Mouse (Mus musculus): ENCODE results near the gene Prkaa2. TPM values are rescaled to one million over a fixed set of nuclear protein-coding genes. Genes with fewer than 3 reads are reported as not detected.

The Prkaa2 gene
- polyA plus RNA-seq, 1 experiment from 2014 or later, result 1.1 TPM

- H3K27me3 ChIP-seq (ENCODE audit: insufficient read depth, low read length), result no peaks in the 10 kb centered on the region
- no peak for DNase-seq
- H3K4me3 ChIP-seq (ENCODE audit: low read depth, low read length), result no peak overlapping the region
- no peaks in the 10 kb centered on the region for H3K9me3 ChIP-seq (ENCODE audit: low read length)
- no peaks in the 10 kb centered on the region for H3K4me1 ChIP-seq (ENCODE audit: insufficient read depth)
- no peak overlapping the region for H3K27ac ChIP-seq (ENCODE audit: low read depth)
- WGBS (ENCODE audit: insufficient replicate concordance), result 86% methylated on average over 5 of the region's 5 CpGs
- no peak overlapping the region for H3K4me2 ChIP-seq (ENCODE audit: low read depth, low read length)
- H3K36me3 ChIP-seq (replicated peaks; ENCODE audit: insufficient read depth, low read length), result no peaks in the 10 kb centered on the region
- no peak for ATAC-seq
- H3K9ac ChIP-seq (replicated peaks), result no peak overlapping the region
- TF ChIP-seq CTCF (IDR thresholded peaks at IDR 0.05; ENCODE audit: low read depth) (no peak), EP300 (IDR thresholded peaks at IDR 0.05; ENCODE audit: low read depth) (no peak)
Measured at GRCm38 (mm10) chr4:105051291-105051690, 58.4 kb downstream of the Prkaa2 start.

- Histone ChIP-seq H3K4me2 (ENCODE audit: low read depth, low read length) (no peak overlapping the region), H3K9me3 (ENCODE audit: low read length) (no peaks in the 10 kb centered on the region), H3K27me3 (ENCODE audit: insufficient read depth, low read length) (no peaks in the 10 kb centered on the region), H3K4me3 (ENCODE audit: low read depth, low read length) (no peak overlapping the region), H3K4me1 (ENCODE audit: insufficient read depth) (no peaks in the 10 kb centered on the region), H3K9ac (replicated peaks) (no peak overlapping the region), H3K36me3 (replicated peaks; ENCODE audit: insufficient read depth, low read length) (no peaks in the 10 kb centered on the region), H3K27ac (ENCODE audit: low read depth) (no peak overlapping the region)
- no peak for ATAC-seq
- 80% methylated on average over 1 of the region's 1 CpGs for WGBS (ENCODE audit: insufficient replicate concordance)
- DNase-seq, result no peak
- no peak for TF ChIP-seq EP300 (IDR thresholded peaks at IDR 0.05; ENCODE audit: low read depth)
- TF ChIP-seq CTCF (IDR thresholded peaks at IDR 0.05; ENCODE audit: low read depth), result no peak
Measured at GRCm38 (mm10) chr4:105050041-105050440, 59.6 kb downstream of the Prkaa2 start.

GRCm38 (mm10) chr4:105034259-105034658, 75.4 kb downstream of the Prkaa2 start:
- Histone ChIP-seq H3K4me1 (ENCODE audit: insufficient read depth) (no peaks in the 10 kb centered on the region), H3K27me3 (ENCODE audit: insufficient read depth, low read length) (no peaks in the 10 kb centered on the region), H3K9me3 (ENCODE audit: low read length) (no peaks in the 10 kb centered on the region), H3K4me3 (ENCODE audit: low read depth, low read length) (no peak overlapping the region), H3K9ac (replicated peaks) (no peak overlapping the region), H3K27ac (ENCODE audit: low read depth) (no peak overlapping the region), H3K4me2 (ENCODE audit: low read depth, low read length) (no peak overlapping the region), H3K36me3 (replicated peaks; ENCODE audit: insufficient read depth, low read length) (no peaks in the 10 kb centered on the region)
- ATAC-seq (no peak), DNase-seq (no peak)
- TF ChIP-seq EP300 (IDR thresholded peaks at IDR 0.05; ENCODE audit: low read depth), result no peak
- TF ChIP-seq CTCF (IDR thresholded peaks at IDR 0.05; ENCODE audit: low read depth), result peak; percentile 35; the same call in 1 of the 2 replicates

- Histone ChIP-seq H3K9ac (replicated peaks) (no peak overlapping the region), H3K36me3 (replicated peaks; ENCODE audit: insufficient read depth, low read length) (no peaks in the 10 kb centered on the region), H3K4me3 (ENCODE audit: low read depth, low read length) (no peak overlapping the region), H3K9me3 (ENCODE audit: low read length) (no peaks in the 10 kb centered on the region), H3K4me2 (ENCODE audit: low read depth, low read length) (no peak overlapping the region), H3K27ac (ENCODE audit: low read depth) (no peak overlapping the region), H3K27me3 (ENCODE audit: insufficient read depth, low read length) (no peaks in the 10 kb centered on the region), H3K4me1 (ENCODE audit: insufficient read depth) (no peaks in the 10 kb centered on the region)
- no peak for DNase-seq
- TF ChIP-seq EP300 (IDR thresholded peaks at IDR 0.05; ENCODE audit: low read depth) (no peak), CTCF (IDR thresholded peaks at IDR 0.05; ENCODE audit: low read depth) (peak; percentile 29; the same call in 1 of the 2 replicates)
- 53% methylated on average over 7 of the region's 7 CpGs for WGBS (ENCODE audit: insufficient replicate concordance)
- no peak for ATAC-seq
Measured at GRCm38 (mm10) chr4:105033153-105033552, 76.5 kb downstream of the Prkaa2 start.

GRCm38 (mm10) chr4:105031104-105031503, 78.6 kb downstream of the Prkaa2 start:
- no peak overlapping the region for H3K9ac ChIP-seq (replicated peaks)
- no peaks in the 10 kb centered on the region for H3K27me3 ChIP-seq (ENCODE audit: insufficient read depth, low read length)
- no peaks in the 10 kb centered on the region for H3K4me1 ChIP-seq (ENCODE audit: insufficient read depth)
- ATAC-seq (no peak), DNase-seq (no peak)
- TF ChIP-seq EP300 (IDR thresholded peaks at IDR 0.05; ENCODE audit: low read depth), result no peak
- no peak overlapping the region for H3K4me2 ChIP-seq (ENCODE audit: low read depth, low read length)
- no peak overlapping the region for H3K27ac ChIP-seq (ENCODE audit: low read depth)
- no peak overlapping the region for H3K4me3 ChIP-seq (ENCODE audit: low read depth, low read length)
- WGBS (ENCODE audit: insufficient replicate concordance), result 78% methylated on average over 8 of the region's 8 CpGs
- no peaks in the 10 kb centered on the region for H3K9me3 ChIP-seq (ENCODE audit: low read length)
- no peaks in the 10 kb centered on the region for H3K36me3 ChIP-seq (replicated peaks; ENCODE audit: insufficient read depth, low read length)

- no peak for ATAC-seq
- no peaks in the 10 kb centered on the region for H3K4me1 ChIP-seq (ENCODE audit: insufficient read depth)
- DNase-seq, result no peak
- H3K27ac ChIP-seq (ENCODE audit: low read depth), result no peak overlapping the region
- WGBS (ENCODE audit: insufficient replicate concordance), result 72% methylated on average over 6 of the region's 6 CpGs
- H3K9me3 ChIP-seq (ENCODE audit: low read length), result no peaks in the 10 kb centered on the region
- no peak for TF ChIP-seq CTCF (IDR thresholded peaks at IDR 0.05; ENCODE audit: low read depth)
- H3K4me2 ChIP-seq (ENCODE audit: low read depth, low read length), result no peak overlapping the region
- H3K9ac ChIP-seq (replicated peaks), result no peak overlapping the region
- no peaks in the 10 kb centered on the region for H3K36me3 ChIP-seq (replicated peaks; ENCODE audit: insufficient read depth, low read length)
- H3K27me3 ChIP-seq (ENCODE audit: insufficient read depth, low read length), result no peaks in the 10 kb centered on the region
- H3K4me3 ChIP-seq (ENCODE audit: low read depth, low read length), result no peak overlapping the region
Measured at GRCm38 (mm10) chr4:105027278-105027677, 82.4 kb downstream of the Prkaa2 start.

- H3K4me3 ChIP-seq (ENCODE audit: low read depth, low read length), result no peak overlapping the region
- 64% methylated on average over 4 of the region's 4 CpGs for WGBS (ENCODE audit: insufficient replicate concordance)
- no peak overlapping the region for H3K9ac ChIP-seq (replicated peaks)
- ATAC-seq, result no peak
- H3K4me1 ChIP-seq (ENCODE audit: insufficient read depth), result no peaks in the 10 kb centered on the region
- H3K27ac ChIP-seq (ENCODE audit: low read depth), result no peak overlapping the region
- no peak for DNase-seq
- TF ChIP-seq EP300 (IDR thresholded peaks at IDR 0.05; ENCODE audit: low read depth), result no peak
- TF ChIP-seq CTCF (IDR thresholded peaks at IDR 0.05; ENCODE audit: low read depth), result no peak
- H3K9me3 ChIP-seq (ENCODE audit: low read length), result no peaks in the 10 kb centered on the region
- no peaks in the 10 kb centered on the region for H3K27me3 ChIP-seq (ENCODE audit: insufficient read depth, low read length)
- H3K36me3 ChIP-seq (replicated peaks; ENCODE audit: insufficient read depth, low read length), result no peaks in the 10 kb centered on the region
- H3K4me2 ChIP-seq (ENCODE audit: low read depth, low read length), result no peak overlapping the region
Measured at GRCm38 (mm10) chr4:105016006-105016613, 93.6 kb downstream of the Prkaa2 start.
